Mouse (Mus musculus) gastrocnemius, postnatal 25 days (tissue): ENCODE measurements at regions not wholly inside any gene's neighbourhood (a gene's known extent, or its start where the extent isn't known, plus 50 kb on each side); places are given as distances from the start of the nearest gene placed in this dataset.
"Not testable (repeated sequence)": the region's sequence is repeated elsewhere in the genome, so short reads cannot be mapped to it uniquely, and the experiment has no call there.

Experiments used
- DNase-seq: peaks from one replicate; pipeline ENCODE4 v3.0.0; 2022

GRCm38 (mm10) chr12:61989471-61989870 is 466.5 kb downstream of the Lrfn5 start:
- DNase-seq, result no peak

DNA sequence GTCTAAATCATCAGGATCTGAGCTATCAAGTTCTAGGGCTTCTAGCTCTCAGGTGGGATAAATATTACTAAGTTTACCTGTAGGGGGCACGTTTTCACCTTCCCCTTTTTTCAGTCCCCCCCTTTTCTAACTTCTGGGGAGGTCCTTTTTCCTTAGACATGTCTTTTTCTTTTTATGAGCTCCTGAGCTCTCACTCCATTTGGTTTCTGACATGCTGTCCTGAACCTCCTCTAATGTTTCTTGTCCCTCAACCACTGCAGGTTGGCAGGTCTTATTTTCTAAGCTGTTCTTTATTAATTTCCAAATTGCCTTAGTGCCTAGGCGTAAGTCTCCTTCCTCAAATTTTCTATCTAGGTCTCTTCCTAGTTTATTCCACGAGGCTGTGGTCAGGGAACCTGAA is 470.9 kb downstream of the Lrfn5 start:
- not testable (repeated sequence) for DNase-seq

DNA sequence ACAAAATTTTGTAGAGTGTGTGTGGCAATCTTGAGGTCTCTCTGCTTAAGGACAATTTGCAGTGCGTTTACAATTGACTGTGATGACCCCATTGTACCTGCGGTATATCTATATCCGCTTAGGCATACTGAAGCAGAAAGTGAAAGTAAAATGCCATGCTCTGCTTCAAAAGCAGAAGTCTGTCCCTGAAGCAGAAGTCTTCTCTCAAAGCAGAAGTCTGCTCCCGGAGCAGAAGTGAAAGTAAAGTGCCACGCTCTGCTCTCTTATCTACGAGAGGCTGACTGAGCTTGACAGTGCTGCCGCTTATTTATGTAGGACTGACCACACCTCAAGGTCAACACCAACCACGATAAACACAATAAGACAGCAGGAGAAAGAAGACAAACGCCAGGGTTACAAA is 471.3 kb downstream of the Lrfn5 start:
- DNase-seq, result no peak

DNA sequence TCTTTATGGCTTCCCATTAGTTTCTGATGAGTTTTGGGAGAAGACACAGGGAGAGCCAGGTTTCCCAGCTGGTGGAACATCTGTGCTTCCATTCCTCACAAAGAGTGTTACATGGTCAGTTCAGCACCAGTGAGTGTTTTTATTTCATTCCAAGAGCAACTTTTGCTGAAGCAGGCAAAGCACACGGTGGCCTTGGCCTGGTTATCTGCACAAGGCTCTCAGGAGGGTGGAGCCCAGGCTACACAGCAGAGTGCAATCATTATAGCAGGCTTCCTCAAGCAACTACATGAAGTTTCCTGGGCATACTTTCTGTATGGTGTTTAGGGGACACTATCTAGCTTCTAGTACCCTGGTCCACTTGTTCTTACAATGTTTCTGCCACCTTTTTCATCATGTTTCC is 490.4 kb downstream of the Lrfn5 start:
- DNase-seq, result peak; percentile 9

GRCm38 (mm10) chr12:62017676-62018075 is 494.7 kb downstream of the Lrfn5 start:
- DNase-seq, result not testable (repeated sequence)
